Mouse (Mus musculus) lung, adult 18-20 months (tissue): ENCODE results near the gene Avpi1.
A peak's percentile ranks its signal among the peaks of the same experiment; 100 is the strongest.

Experiments used
- DNase-seq, 2 experiments: peaks; one replicate each; pipeline ENCODE4 v3.0.0; 2022; ENCODE audit warnings: mixed read lengths in 2 of 2

Avpi1 gene

DNA sequence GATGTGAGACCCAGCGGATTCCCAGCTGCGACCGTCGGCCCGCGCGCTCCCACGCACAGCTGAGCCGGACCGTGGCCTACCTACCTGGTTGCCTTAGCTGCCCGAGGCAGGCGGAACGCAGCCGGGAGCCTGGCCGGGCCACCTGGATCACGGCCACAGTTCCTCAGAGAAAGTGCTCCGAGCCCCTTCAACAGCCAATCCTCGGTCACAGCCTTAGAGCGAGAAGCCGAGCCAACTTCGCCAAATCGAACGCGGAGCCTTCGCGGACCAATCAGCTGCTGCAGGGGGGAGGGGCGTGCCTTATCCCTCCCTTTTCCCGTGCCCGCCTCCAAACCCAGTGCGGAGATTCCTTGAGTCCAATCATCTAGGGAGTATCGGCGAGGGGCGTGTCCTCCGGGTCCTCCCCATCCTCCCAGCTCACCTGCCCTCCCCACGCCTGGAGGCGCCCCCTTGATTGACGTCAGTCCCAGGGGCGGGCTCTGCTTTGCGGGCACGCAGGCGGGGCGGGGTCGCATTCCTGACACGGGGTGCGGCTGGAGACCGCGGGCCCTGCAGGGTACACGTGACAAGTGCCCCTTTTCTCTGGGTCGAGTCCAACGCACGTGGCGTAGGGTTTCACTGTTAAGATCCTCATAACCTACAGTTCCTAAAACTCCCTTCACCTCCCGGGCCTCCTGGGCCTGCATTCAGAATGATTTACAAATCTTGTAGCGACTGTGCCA is at the start of gene Avpi1:
TSS of gene Avpi1 (minus strand) at position 273 of the 722 bp plus-strand sequence.
- peak; percentile 100 for DNase-seq

- no peak for DNase-seq
Observed at GRCm38 (mm10) chr19:42177461-42177860, 48.6 kb upstream of the Avpi1 start.

DNA sequence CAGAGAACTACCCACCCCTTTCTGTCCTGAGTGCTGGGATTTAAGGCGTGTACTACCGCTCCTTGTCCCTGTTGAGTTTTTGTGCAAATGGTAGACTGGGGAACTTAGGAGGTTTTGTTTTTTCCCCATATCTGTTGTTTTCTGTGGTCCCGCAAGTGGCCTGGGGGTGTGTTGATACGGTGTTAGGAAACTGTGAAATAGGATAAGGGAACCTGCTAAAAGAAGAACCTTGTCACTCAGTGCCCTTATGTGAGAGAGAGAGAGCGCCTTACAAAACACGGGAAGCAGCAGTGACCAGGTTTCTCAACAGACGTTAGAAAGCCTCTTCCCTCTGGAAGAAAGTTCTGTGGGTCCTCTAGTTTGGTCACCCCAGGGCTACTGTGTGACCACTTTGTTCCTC is 48.0 kb upstream of the Avpi1 start:
- no peak for DNase-seq

DNA sequence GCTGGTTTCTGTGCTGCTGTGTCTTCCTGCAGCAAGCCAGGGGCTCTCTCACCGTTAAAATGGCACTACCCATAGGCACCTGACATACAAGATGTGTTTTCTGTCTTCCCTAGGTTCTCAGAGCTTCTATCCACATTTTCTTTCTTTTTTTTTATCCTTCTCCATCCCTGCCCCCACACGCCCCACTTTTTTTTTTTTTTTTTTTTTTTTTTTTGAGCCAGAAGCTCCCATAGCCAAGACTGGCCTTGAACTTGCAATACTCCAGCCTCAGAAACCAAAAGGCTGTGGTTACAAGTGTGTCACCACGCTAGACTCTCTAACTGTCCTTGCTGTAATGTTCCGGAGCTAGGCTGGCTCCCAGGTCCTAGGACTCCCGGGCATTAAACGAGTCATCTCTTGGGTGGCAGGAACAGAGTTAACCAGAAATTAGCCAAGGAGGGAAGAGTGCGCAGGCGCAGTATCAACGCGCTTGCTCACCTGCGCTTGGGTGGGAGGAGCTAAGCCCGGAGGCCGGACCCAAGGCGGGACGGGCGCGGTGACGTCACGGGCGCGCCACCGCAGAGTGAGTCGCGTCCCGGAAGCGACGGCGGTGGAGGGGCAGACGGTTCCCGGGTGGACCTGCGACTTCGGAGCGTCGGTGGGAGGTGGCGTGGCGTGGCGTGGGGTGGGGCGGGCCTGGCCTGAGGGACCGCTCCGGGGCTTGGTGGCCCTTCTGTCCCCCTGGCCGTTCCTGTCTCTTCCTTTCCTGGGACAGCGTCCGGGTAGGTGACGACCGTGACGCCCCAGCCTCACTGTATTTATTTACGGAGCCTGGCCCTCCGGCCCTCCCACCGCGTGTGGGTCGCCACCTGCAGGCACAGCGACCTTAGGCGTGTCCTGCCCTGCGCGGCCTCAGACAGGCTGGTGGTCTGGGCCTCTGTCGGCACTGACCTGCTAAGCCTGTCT is 41.4 kb upstream of the Avpi1 start:
- peak; percentile 94 to 96 for DNase-seq

DNA sequence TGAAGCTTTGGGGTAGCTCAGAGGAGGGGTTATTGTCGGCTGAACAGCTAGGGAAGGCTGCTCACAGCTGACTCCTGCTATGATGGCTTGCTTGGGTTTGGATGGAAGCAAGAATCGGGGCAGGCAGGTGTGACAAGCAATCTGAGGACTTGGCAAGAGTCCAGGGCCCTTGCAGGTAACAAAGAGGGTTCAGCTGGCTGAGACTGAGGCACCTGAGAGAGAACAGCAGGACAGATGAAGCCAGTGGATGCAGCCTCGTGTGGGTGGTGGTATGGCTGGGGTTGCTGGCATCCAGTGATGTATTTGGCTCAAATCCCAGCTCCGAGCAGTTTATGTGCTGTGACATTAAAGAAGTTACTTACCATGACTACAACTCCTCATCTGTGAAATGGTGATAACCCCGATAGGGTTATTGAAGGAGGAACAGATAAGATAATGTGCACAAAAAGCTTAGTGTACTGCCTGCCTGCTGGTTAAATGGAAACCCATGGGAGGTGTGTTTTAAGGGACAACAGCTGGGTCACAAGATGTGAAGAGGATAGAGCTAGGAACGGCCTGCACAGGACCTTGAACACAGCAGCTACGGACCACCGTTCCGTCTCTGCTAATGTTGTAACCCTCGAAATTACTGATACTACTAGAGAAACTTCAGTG is 40.6 kb upstream of the Avpi1 start:
- no peak for DNase-seq

GRCm38 (mm10) chr19:42167489-42167888 is 38.6 kb upstream of the Avpi1 start:
- no peak for DNase-seq

DNA sequence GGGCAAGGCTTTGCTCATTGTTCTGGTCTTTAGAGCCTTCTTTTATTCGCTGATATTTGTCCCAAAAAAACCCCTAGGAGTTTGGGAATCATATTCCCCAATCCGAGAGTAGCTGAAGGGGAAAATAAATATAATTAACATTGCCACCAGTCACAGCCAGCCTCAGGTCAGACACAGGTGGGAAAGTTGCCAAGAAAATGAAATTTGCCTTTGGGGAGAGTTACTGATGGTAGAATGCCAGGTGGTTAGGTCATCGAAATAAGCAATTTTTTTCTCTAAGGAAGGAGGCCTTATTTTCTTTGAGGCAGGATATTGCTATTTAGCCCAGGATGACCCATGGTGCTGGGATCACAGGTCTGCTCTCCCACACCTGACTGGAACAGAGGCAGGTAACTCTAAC is 37.9 kb upstream of the Avpi1 start:
- DNase-seq, result no peak

GRCm38 (mm10) chr19:42166130-42166529 is 37.3 kb upstream of the Avpi1 start:
- DNase-seq, result peak; percentile 84 to 89

GRCm38 (mm10) chr19:42164188-42164587 is 35.3 kb upstream of the Avpi1 start:
- no peak for DNase-seq

DNA sequence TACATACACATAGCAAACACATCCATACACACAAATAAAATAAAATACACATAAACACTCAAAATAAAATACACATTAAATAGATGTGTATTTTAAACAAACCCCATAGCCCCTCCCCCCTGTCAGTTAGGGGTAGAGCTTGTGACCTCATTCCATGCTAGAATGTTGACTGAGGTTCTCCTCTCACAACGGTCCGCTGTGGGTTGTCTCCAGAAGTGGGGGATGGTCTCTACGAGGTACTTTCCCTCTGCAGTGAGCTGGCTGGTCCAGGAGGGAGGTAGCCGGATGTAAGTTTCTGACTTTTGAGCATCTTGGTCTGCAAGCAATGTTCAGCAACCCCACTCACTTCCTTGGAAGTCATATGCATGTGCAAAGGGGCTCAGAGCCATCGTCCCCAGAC is 34.9 kb upstream of the Avpi1 start, which contains the start of gene Zfyve27:
TSS of gene Zfyve27 (plus strand) at position 188 of the 400 bp plus-strand sequence.
- DNase-seq, result no peak

- no peak for DNase-seq
Observed at GRCm38 (mm10) chr19:42158246-42159017, 29.6 kb upstream of the Avpi1 start.

GRCm38 (mm10) chr19:42157493-42158237 is 28.8 kb upstream of the Avpi1 start:
- no peak for DNase-seq

DNA sequence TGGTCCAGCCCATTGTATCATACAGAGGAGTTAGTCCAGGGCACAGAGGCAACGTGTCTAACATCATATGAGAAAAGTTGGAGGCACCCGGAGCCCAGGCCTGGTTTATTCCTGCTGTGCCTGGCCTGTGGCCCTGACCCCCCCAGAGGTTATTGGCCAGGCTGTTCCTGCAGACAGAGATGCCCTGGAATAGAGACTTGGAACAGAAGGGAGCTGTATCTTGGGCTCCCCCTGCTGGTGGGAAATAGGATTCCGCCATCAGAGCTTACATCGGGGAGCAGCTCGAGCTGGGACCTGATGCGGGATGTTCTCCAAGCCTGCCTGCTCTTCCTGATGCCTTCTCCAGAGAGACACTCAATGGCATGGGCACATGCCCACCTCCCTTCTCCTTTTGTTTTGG is 23.1 kb upstream of the Avpi1 start:
- DNase-seq, result peak; percentile 86 to 91

GRCm38 (mm10) chr19:42148569-42148860 is 19.7 kb upstream of the Avpi1 start:
- DNase-seq, result no peak

DNA sequence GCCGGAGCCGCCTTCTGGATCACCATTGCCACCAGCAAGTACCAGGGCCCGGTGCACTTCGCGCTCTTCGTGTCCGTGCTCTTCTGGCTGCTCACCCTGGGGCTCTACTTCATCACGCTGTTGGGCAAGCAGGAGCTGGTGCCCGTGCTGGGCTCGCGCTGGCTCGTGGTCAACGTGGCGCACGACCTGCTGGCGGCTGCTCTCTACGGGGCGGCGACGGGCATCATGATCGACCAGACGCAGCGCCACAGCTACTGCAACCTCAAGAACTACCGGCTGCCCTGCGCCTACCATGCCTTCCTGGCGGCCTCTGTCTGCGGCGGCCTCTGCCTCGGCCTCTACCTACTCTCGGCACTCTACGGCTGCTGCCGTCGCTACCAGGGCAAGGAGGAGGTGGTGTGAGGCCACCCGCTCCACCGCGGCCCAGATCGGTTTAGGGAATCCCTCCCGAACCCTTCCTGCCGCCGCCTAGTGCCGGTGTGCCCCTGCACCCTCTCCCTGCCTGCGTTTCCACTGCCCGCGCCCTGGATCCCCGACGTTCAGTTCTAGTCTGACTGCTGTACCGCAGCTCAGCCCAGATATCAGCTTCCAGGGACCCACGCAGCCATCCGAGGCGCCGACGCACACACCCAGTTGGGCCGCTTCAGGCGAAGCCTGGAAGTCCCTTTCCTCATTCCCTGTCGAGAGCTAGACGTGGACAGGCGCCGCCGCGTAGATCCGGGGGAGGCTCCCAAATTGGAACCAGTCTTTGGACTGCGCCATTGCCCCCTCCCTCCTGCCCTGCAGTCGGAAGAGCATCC is 19.1 kb upstream of the Avpi1 start:
- DNase-seq, result peak; percentile 76 to 83

GRCm38 (mm10) chr19:42147170-42147768 is 18.4 kb upstream of the Avpi1 start, which contains the start of gene Marveld1:
TSS of gene Marveld1 (plus strand) at chr19:42147400.
- DNase-seq, result peak; percentile 93 to 95

- peak; percentile 53 to 64 for DNase-seq
Observed at GRCm38 (mm10) chr19:42146276-42147010, 17.6 kb upstream of the Avpi1 start.

DNA sequence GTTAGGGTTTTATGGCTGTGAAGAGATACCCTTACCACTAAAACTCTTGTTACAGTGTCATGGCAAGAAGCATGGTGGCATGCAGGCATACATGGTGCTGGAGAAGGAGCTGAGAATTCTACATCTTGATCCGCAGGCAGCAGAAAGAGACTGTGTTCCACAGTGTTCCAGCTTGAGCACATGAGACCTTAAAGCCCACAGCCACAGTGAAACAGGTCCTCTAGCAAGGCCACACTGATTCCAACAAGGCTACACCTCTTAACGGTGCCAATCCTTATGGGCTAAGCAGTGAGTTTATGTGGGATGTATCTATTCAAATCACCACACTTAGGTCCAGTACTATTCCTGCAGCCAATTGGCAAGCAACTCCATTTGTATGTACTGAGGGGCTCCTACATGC is 16.9 kb upstream of the Avpi1 start:
- no peak for DNase-seq

GRCm38 (mm10) chr19:42145210-42145609 is 16.4 kb upstream of the Avpi1 start:
- DNase-seq, result peak; percentile 73 to 82
